ENCODE assay signal across 8 mouse cellular contexts in genomic region chr10:89395823-89396222, GRCm38 (mm10). TPM values are rescaled to one million over a fixed set of nuclear protein-coding genes. Genes with fewer than 3 reads are reported as not detected.
DNase-seq lines count a peak whose midpoint lies in the region; ATAC-seq and TF ChIP-seq lines count a peak whose summit lies in the region.

No protein-coding gene starts in this region.

- H3K4me2 ChIP-seq in lung, embryonic 14.5 days: 0 out of 2 replicates have a peak overlapping the region, but pooled peaks have one; percentile 10
- peak overlapping the region; percentile 4; the same call in 1 of the 2 replicates for H3K4me2 ChIP-seq in neural tube, embryonic 14.5 days (ENCODE audit: low read depth, low read length)

- peak; percentile 25 to 74 for DNase-seq in adrenal gland, adult (ENCODE audit: inconsistent age in 2 of 2, low spot score in 1 of 2)
- peak; percentile 78 for DNase-seq in embryo, embryonic 10.5 days (ENCODE audit: low spot score)
- peak; percentile 7 to 41 for DNase-seq in heart, adult 2 months
- DNase-seq in kidney, postnatal 10 days: peak; percentile 81
- DNase-seq in lung, embryonic 14.5 days: peak; percentile 53
- DNase-seq in MN1 (ENCODE audit: low spot score): no peak

- H3K4me1 ChIP-seq in ES-Bruce4 (ENCODE audit: control insufficient read depth, insufficient read depth, low read length): no peaks in the 10 kb centered on the region
- no peaks in the 10 kb centered on the region for H3K4me1 ChIP-seq in heart, adult 2 months (ENCODE audit: control insufficient read depth, insufficient read depth, low read length)
- no peaks in the 10 kb centered on the region for H3K4me1 ChIP-seq in lung, embryonic 14.5 days (ENCODE audit: insufficient read depth)
- no peaks in the 10 kb centered on the region for H3K4me1 ChIP-seq in neural tube, embryonic 14.5 days (ENCODE audit: control insufficient read depth, insufficient read depth, low read length)

- TF ChIP-seq EP300 in ES-Bruce4 (IDR thresholded peaks at IDR 0.05; ENCODE audit: insufficient read depth, low read depth, low read length): 0 out of 2 replicates have a peak, but pooled peaks have one; percentile 36
- no peak for TF ChIP-seq EP300 in heart, adult 2 months (IDR thresholded peaks at IDR 0.05; ENCODE audit: insufficient read depth, low read depth, low read length)

- H3K36me3 ChIP-seq in ES-Bruce4 (ENCODE audit: control insufficient read depth, insufficient read depth, low read length, poor library complexity, severe bottlenecking): no peaks in the 10 kb centered on the region
- no peaks in the 10 kb centered on the region for H3K36me3 ChIP-seq in heart, adult 2 months (ENCODE audit: control insufficient read depth, insufficient read depth, low read length)
- H3K36me3 ChIP-seq in lung, embryonic 14.5 days (ENCODE audit: insufficient read depth): no peaks in the 10 kb centered on the region
- no peaks in the 10 kb centered on the region for H3K36me3 ChIP-seq in neural tube, embryonic 14.5 days (ENCODE audit: control insufficient read depth, insufficient read depth, low read length)

- no peak overlapping the region for H3K9ac ChIP-seq in ES-Bruce4 (ENCODE audit: low read depth, poor library complexity, severe bottlenecking)
- H3K9ac ChIP-seq in heart, adult 2 months (ENCODE audit: low read depth, low read length): no peak overlapping the region
- H3K9ac ChIP-seq in lung, embryonic 14.5 days: no peak overlapping the region
- no peak overlapping the region for H3K9ac ChIP-seq in neural tube, embryonic 14.5 days (replicated peaks; ENCODE audit: low read depth, low read length)

- peak; percentile 64 for TF ChIP-seq CTCF in ES-Bruce4 (IDR thresholded peaks at IDR 0.05; ENCODE audit: low read depth, low read length)
- peak; percentile 39 for TF ChIP-seq CTCF in heart, adult 2 months (IDR thresholded peaks at IDR 0.05)
- peak; percentile 45 for TF ChIP-seq CTCF in lung, embryonic 14.5 days (IDR thresholded peaks at IDR 0.05; ENCODE audit: low read depth)

- no peak overlapping the region for H3K27ac ChIP-seq in ES-Bruce4 (ENCODE audit: insufficient read depth, low read length)
- H3K27ac ChIP-seq in heart, adult 2 months: no peak overlapping the region
- no peak overlapping the region for H3K27ac ChIP-seq in lung, embryonic 14.5 days (ENCODE audit: low read depth)
- no peak overlapping the region for H3K27ac ChIP-seq in neural tube, embryonic 14.5 days (ENCODE audit: low read depth, low read length)

- H3K27me3 ChIP-seq in ES-Bruce4 (ENCODE audit: control insufficient read depth, insufficient read depth, low read length, poor library complexity, severe bottlenecking): no peaks in the 10 kb centered on the region
- H3K27me3 ChIP-seq in heart, adult 2 months (ENCODE audit: control insufficient read depth, insufficient read depth, low read length): no peaks in the 10 kb centered on the region
- H3K27me3 ChIP-seq in lung, embryonic 14.5 days (ENCODE audit: insufficient read depth, low read length): no peaks in the 10 kb centered on the region
- H3K27me3 ChIP-seq in neural tube, embryonic 14.5 days (ENCODE audit: control insufficient read depth, insufficient read depth, low read length): no peaks in the 10 kb centered on the region

- WGBS in heart, adult 2 months: 7% methylated on average over 7 of the region's 7 CpGs
- WGBS in lung, embryonic 14.5 days: 3% methylated on average over 7 of the region's 7 CpGs
- 1% methylated on average over 7 of the region's 7 CpGs for WGBS in neural tube, embryonic 14.5 days

- no peak for ATAC-seq in lung, embryonic 14.5 days (ENCODE audit: insufficient read depth)
- ATAC-seq in neural tube, embryonic 14.5 days (ENCODE audit: low read depth): peak; percentile 90

- H3K4me3 ChIP-seq in ES-Bruce4 (ENCODE audit: low read depth, low read length): no peak overlapping the region
- H3K4me3 ChIP-seq in heart, adult 2 months: no peak overlapping the region
- H3K4me3 ChIP-seq in lung, embryonic 14.5 days (ENCODE audit: low read depth, low read length): no peak overlapping the region
- no peak overlapping the region for H3K4me3 ChIP-seq in neural tube, embryonic 14.5 days (ENCODE audit: low read depth, low read length)

- peaks cover 5% of the 10 kb centered on the region; the same call in 1 of the 2 replicates for H3K9me3 ChIP-seq in ES-Bruce4 (replicated peaks; ENCODE audit: control insufficient read depth, insufficient read depth, low read length, poor library complexity, severe bottlenecking)
- H3K9me3 ChIP-seq in lung, embryonic 14.5 days (ENCODE audit: low read depth, low read length): no peaks in the 10 kb centered on the region
- no peaks in the 10 kb centered on the region for H3K9me3 ChIP-seq in neural tube, embryonic 14.5 days (ENCODE audit: control insufficient read depth, low read length)

- no peaks in the 10 kb centered on the region for H3K79me2 ChIP-seq in heart, adult 2 months (replicated peaks; ENCODE audit: control insufficient read depth, insufficient read depth, low read length)

- intact Hi-C loops in heart, adult 2 months (cut with DNase I): no loop called here

- TF ChIP-seq POLR2A in ES-Bruce4 (IDR thresholded peaks at IDR 0.05; ENCODE audit: insufficient read depth, low read length): no peak
- TF ChIP-seq POLR2A in heart, adult 2 months (IDR thresholded peaks at IDR 0.05; ENCODE audit: insufficient read depth, low read depth, low read length): no peak

RNA-seq across cellular contexts. Expression of gene Gas2l3, which starts 47.9 kb away (rescaled TPM):
- 62.7 and 65.0 TPM in 2 replicates for polyA plus RNA-seq in ES-Bruce4 (2011; ENCODE audit: insufficient read depth, insufficient read length, low read depth, missing spikeins)
- total RNA-seq in heart, adult 2 months (2021): 1 to 10 TPM; 1.0 to 2.8 TPM
- polyA plus RNA-seq in heart, adult 2 months (2012; rRNA removed): 0.59 and 1.8 TPM in 2 replicates
- polyA plus RNA-seq in lung, embryonic 14.5 days (2014; fragmentation: Nextera tagmentation; extraction: Ambion mirVana): 26.3 and 28.8 TPM in 2 replicates
- 2.8 and 4.7 TPM in 2 replicates for polyA plus RNA-seq in neural tube, embryonic 14.5 days (2014; fragmentation: Nextera tagmentation; extraction: Ambion mirVana)

RNA-seq across cellular contexts. Expression of gene Ano4, which starts 51.3 kb away (rescaled TPM):
- not detected in 2 replicates for polyA plus RNA-seq in ES-Bruce4 (2011; ENCODE audit: insufficient read depth, insufficient read length, low read depth, missing spikeins)
- 1 to 10 TPM; 7.2 to 7.5 TPM for total RNA-seq in heart, adult 2 months (2021)
- 4.3 and 5.5 TPM in 2 replicates for polyA plus RNA-seq in heart, adult 2 months (2012; rRNA removed)
- 0.99 and 1.5 TPM in 2 replicates for polyA plus RNA-seq in lung, embryonic 14.5 days (2014; fragmentation: Nextera tagmentation; extraction: Ambion mirVana)
- 15.4 and 17.1 TPM in 2 replicates for polyA plus RNA-seq in neural tube, embryonic 14.5 days (2014; fragmentation: Nextera tagmentation; extraction: Ambion mirVana)
